9 mouse cellular contexts compared by ENCODE assay signal in the genomic region with DNA sequence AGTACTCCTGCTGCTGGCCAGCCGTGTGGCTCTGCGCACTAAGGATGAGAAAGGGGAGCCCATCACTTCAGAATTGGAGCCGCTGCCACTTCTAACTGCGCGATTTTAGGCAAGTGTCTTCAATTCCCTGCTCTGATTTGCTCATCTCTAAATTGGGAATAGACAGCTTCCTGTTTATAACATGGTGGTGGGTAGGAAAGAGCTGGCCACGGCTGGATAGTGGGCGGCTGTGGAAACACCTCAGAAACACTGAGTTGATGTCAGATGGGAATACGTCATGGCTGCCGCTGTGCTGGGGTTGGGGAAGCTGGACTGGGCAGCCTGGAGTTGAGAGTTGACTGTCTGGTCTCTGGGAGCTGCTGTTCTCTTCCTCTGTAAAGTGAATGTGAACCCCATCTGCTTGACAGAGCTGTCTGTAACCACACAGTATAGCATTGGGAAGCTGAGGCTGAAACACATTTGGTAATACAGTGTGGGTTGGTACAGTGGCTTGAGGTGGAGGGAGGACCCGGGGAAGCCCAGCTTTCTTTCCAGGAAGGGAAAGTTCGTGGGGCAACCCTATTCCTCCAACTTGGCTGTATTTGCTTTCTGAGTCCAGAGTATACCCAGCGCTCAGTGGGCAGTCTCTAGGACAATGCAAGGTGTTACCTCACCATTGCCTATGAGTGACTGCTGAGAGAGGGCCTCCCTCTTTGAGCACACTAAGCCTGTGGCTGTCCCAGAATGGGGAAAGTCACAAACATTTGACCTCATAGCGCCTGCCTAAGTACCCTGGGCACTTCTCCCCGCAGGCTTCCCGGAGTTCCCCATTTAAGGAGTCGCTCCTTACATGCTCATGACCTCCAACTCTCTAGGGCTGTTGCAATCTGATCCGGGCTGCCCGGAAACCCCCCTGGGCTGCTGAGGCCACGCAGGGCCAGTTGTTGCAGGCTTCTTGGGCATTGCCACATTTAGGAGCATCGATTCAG.
A peak's percentile ranks its signal among the peaks of the same experiment; 100 is the strongest.
DNase-seq lines count a peak whose midpoint lies in the region; TF ChIP-seq lines count a peak whose summit lies in the region.
"Had no signal": no experiment of that assay in that cellular context is flagged by ENCODE, and none has a peak within 500 bp of the region (broad histone marks: within the 10 kb centered on the region; RNA-seq: fewer than 3 reads in every experiment).

No protein-coding gene starts in this region.

- peak; percentile 34 for DNase-seq in kidney, postnatal 10 days
- DNase-seq in kidney, adult 11 months: no peak
- peak; percentile 25 for DNase-seq in forelimb bud, embryonic 11.5 days (ENCODE audit: low read depth, low spot score)
- peak; percentile 65 to 71 for DNase-seq in left cerebral cortex, adult 2 months (ENCODE audit: extremely low spot score in 1 of 2, low spot score in 2 of 2)
- DNase-seq in cerebellum, adult 11-12 months: no peak
- no peak for DNase-seq in thymus, adult 2 months
- DNase-seq in kidney, adult 18-20 months: no peak

- peaks cover 73% of the 10 kb centered on the region for H3K4me1 ChIP-seq in megakaryocyte, embryonic 14.5 days
- peaks cover 46% of the 10 kb centered on the region for H3K4me1 ChIP-seq in thymus, adult 2 months (replicated peaks; ENCODE audit: control insufficient read depth, insufficient read depth, low read length)

- H3K27ac ChIP-seq in left cerebral cortex, adult 2 months: peak overlapping the region; percentile 90
- no peak overlapping the region for H3K27ac ChIP-seq in thymus, adult 2 months (ENCODE audit: control insufficient read depth, insufficient read depth, low read length)

- H3K9me3 ChIP-seq in megakaryocyte, embryonic 14.5 days: no peaks in the 10 kb centered on the region

- intact Hi-C loops in left cerebral cortex, adult 2 months (cut with DNase I): loop anchor here (1.0 to 5.0 kb wide), 3 partner anchors 65 to 154 kb away; no protein-coding TSS in a partner anchor

- TF ChIP-seq CTCF in left cerebral cortex, adult 2 months (IDR thresholded peaks at IDR 0.05): no peak
- no peak for TF ChIP-seq CTCF in thymus, adult 2 months (IDR thresholded peaks at IDR 0.05; ENCODE audit: borderline replicate concordance, control insufficient read depth, extremely low read depth, insufficient read depth, low read length, poor library complexity)

- 79% methylated on average over 20 of the region's 20 CpGs for WGBS in thymus, adult 2 months

- peaks cover 71% of the 10 kb centered on the region for H3K27me3 ChIP-seq in megakaryocyte, embryonic 14.5 days (replicated peaks)
- H3K27me3 ChIP-seq in thymus, adult 2 months (ENCODE audit: control insufficient read depth, insufficient read depth, low read length): no peaks in the 10 kb centered on the region

- no peak overlapping the region for H3K4me3 ChIP-seq in left cerebral cortex, adult 2 months
- peak overlapping the region; percentile 23 for H3K4me3 ChIP-seq in megakaryocyte, embryonic 14.5 days (replicated peaks)
- H3K4me3 ChIP-seq in thymus, adult 2 months (ENCODE audit: control insufficient read depth, insufficient read depth, low read length): no peak overlapping the region

- H3K36me3 ChIP-seq in megakaryocyte, embryonic 14.5 days (replicated peaks; ENCODE audit: low read length): no peaks in the 10 kb centered on the region
- no peaks in the 10 kb centered on the region for H3K36me3 ChIP-seq in thymus, adult 2 months (ENCODE audit: control insufficient read depth, insufficient read depth, low read length)
- H3K36me3 ChIP-seq: G1E had no signal

- no peak for TF ChIP-seq POLR2A in thymus, adult 2 months (IDR thresholded peaks at IDR 0.05; ENCODE audit: control insufficient read depth, extremely low read depth, insufficient read depth, low read length, poor library complexity)

Comparison
In these comparisons a context has a peak if more than half of its experiments do, and no peak if none do; other contexts are left out.
1. DNase-seq: peak in kidney, postnatal 10 days (single experiment), forelimb bud, embryonic 11.5 days (single experiment) and left cerebral cortex, adult 2 months (2 of 2); none in kidney, adult 11 months (single experiment), cerebellum, adult 11-12 months (single experiment), thymus, adult 2 months (single experiment) and kidney, adult 18-20 months (single experiment).